Mouse (Mus musculus) kidney, postnatal 36 days (tissue): Measurements from ENCODE around the gene Tmod1.

Source experiments
- DNase-seq, 2 experiments: peaks; one replicate each; pipeline ENCODE4 v3.0.0; 2021 to 2022; ENCODE audit warnings: mixed read lengths in 2 of 2

The Tmod1 gene

GRCm38 (mm10) chr4:46094916-46095825, 56.4 kb downstream of the Tmod1 start:
- DNase-seq: peak in 1 of 2 experiments; percentile 57

GRCm38 (mm10) chr4:46095826-46096159, 57.1 kb downstream of the Tmod1 start:
- DNase-seq: no peak

DNA sequence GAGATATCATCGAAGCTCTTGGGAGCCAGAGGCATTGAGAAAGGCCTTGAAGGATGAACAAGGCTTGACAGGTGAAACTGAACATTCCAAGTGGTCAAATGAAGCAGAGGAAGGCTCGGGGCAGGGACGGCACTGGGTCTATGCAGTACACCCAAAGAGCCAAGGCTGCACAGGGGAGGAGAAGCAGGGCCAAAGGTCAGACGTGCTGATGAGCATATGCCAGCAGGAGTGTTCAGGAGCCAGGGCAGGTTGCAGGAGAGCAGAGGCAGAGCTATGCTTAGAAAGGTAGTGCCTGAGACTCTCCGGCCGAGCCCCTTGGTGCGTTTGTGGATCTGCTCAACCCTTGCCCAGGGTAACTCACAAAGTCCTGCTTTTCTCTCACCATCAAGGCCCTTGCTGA, 57.8 kb downstream of the Tmod1 start:
- DNase-seq: peak in 1 of 2 experiments; percentile 57

DNA sequence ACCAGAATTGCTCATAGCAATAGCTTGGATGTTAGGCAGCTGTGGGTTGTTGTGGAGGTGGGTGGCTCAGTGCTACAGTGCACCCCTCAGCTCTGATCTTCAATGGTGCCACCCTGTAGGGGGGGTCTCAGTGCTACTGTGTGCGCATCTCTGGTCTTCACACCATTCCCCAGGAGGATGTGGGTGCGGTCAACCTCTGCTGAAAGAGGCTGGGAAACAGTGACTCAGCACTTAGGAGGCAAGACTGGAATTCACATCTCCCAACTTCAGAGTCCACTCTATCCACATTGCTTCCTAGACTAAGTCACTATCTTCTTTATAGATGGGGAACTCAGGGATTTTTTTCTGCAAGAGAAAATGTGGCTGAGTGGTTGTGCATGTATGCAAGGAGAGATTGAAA, 58.9 kb downstream of the Tmod1 start:
- DNase-seq: no peak

DNA sequence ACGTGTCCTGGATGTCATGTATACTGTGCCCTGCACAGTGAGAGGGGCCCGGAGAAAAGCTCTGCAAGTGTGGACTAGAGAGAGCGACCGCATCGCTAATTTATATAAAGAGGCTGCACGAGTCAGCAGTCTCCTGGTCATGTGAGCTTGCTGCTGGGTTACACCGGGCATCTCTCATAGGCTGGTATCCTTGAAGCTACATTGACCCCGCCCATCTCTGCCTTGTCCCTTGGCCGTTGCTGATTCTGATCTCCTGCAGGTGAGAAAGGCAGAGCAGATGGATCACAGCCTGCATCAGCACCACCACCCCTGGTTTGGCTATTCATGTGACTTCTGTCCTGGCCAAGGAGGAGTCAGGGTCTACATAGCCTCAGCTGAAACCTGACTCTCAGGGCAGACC, 60.4 kb downstream of the Tmod1 start:
- no peak for DNase-seq

GRCm38 (mm10) chr4:46100539-46100938, 61.8 kb downstream of the Tmod1 start:
- no peak for DNase-seq

DNA sequence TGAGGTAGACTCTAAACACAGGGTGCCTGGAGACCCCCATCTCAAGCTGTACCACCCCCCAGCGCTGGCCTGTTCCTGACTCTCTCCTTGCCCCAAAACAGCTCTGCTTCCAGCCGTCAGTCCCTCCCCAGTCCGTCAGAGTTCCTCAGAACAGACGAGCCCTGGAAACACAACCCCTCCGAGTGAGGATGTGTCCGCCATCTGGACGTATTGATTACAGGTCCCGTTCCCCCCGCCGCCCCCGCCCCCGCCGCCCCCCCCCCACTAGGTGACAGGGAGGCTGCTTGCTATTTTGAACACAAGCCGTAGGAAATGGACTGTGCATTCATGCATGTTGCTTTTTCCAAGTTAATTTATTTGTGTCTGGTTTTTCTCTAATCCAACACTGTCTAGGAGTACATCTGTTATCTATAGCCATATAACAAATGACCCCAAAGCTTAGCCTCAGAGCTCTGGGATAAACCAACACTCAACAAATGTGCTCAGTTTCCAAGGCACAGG, 62.5 kb downstream of the Tmod1 start:
- DNase-seq: no peak

DNA sequence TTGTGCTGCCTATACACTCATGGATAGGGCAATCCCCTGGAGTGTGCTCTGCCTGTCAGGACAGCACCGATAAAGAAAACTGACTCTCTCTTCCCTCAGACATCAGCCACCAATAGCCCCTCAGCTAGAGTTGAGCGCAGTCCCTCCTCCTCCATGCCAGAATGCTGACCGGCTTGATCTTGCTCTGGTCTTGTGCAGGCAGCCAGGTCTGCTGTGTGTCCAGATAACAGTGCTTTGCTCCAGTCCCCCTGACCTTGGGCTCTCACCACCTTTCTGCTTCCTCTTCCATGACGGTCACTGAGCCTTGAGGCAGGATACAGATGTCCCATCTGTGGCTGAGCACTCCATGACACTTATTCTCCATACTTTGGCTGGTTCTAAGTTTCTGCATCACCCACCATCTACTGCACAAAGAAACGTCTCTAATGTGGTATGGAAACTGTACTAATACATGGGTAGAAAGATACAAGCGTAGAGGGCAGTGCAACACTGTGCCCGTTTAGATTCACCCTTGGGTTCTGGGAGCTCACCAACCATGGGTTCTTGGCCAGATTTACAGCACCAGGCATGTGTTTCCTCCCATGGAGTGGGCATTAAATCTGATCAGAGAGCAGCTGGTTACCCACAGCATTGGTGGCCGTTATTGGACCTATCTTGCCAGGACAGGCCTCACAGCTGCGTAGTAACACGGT, 63.5 kb downstream of the Tmod1 start:
- no peak for DNase-seq

GRCm38 (mm10) chr4:46110084-46110483, 71.3 kb downstream of the Tmod1 start:
- DNase-seq: no peak

- no peak for DNase-seq
Observed at GRCm38 (mm10) chr4:46111361-46111760, 72.6 kb downstream of the Tmod1 start.

DNA sequence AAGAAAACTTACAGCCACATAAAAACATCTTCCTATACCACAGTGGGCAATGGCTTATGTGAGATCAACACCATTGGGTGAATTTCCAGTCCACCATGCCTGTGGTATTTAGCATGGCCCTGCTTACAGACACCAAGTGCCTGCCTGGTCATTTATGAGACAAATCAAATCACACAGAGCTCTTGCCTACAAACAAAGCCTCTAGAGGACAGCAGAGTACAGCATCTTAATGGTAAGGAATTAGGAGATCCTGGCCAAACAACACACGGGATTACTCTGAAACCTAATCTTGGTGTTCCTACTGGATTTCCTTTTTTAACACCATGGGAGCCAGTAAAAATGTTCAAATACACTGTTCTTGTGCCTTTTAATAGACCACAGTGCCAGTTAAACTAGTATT, 76.6 kb downstream of the Tmod1 start:
- DNase-seq: no peak

- DNase-seq: peak in 1 of 2 experiments; percentile 26
Observed at GRCm38 (mm10) chr4:46116544-46117175, 77.9 kb downstream of the Tmod1 start.

DNA sequence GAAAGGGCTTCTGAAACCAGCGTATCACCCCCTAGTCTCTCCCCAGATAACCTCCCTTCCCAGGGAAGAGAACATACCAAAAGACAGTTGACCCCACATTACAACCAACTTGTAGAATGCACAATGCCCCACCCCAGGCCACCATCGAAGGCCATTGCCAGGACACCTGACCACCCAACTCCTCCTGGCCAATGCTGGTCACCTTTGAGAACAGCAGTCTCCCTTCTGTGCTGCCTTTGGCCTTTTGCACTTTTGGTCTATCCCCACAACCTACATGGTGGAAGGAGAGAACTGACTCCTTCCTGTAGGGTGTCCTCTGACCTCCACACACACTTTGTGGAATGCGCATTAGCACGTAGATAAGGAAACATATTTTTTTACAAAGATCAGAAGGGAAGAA, 78.8 kb downstream of the Tmod1 start:
- no peak for DNase-seq

- DNase-seq: no peak
Observed at GRCm38 (mm10) chr4:46119514-46120094, 80.9 kb downstream of the Tmod1 start.

DNA sequence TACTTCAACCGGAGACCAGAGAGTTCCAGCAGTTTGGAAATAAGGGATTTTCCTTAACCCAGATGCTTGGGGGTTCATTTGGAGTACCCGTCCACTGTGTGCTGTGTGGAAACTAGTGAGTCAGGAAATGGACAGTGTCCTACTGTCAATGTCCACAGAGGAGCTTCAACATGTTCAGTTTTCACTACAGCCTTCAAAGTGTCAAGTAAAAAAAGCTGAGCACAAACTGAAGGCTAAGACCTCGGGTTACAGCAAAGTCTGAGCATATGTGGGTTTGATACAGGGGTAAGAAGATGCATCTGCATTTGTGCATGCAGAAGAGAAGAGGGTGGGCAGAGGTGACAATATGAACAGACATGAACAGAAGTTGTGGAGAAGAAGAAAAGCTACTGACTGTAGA, 82.0 kb downstream of the Tmod1 start:
- no peak for DNase-seq

- DNase-seq: no peak
Observed at GRCm38 (mm10) chr4:46123358-46123757, 84.6 kb downstream of the Tmod1 start.

DNA sequence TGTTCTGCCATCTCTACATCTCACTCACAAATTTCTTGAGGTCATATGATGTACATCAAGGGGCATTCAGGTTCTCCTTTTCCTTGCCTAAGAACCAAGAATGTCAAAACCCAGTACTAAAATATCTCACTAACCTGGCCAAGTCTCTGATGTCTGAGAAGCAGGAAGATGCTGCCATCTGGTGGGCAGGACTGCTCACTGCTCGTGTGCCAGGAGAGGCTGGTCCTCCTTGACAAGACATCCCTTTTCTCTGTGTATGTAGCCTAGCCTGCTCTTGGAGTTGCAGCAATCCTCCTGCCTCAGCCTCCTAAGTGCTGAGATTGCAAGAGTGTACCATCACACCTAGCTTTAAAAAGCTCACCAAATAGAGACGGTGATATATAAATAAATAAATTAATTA, 87.8 kb downstream of the Tmod1 start:
- DNase-seq: peak; percentile 61 to 85

- DNase-seq: peak; percentile 73 to 78
Observed at GRCm38 (mm10) chr4:46129311-46130004, 90.7 kb downstream of the Tmod1 start.

GRCm38 (mm10) chr4:46130221-46130620, 91.5 kb downstream of the Tmod1 start:
- DNase-seq: peak; percentile 52 to 80

GRCm38 (mm10) chr4:46131791-46132190, 93.1 kb downstream of the Tmod1 start:
- DNase-seq: no peak

GRCm38 (mm10) chr4:46137629-46138286, 99.0 kb downstream of the Tmod1 start:
- DNase-seq: peak in 1 of 2 experiments; percentile 20
